7 mouse cellular contexts compared by ENCODE assay signal in the genomic region with DNA sequence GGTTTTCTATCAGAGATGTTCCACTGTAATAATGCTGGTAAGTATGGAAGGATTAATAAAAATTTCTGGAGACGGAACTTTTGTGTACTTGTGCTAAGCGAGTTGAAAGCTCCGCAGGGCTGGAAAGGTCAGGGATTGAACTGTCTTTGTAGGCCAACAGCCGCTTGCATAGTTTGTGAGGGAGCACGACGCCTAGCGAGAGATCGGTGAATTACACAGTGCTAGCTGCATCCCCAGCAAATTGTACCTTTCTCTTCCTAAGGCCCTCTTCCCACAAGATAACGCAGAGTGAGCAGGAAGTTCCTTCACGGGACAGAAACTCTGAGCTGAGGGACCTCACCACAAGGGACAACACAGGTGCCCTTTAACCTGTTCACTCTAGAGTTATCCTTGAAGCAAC. TPM values are rescaled to one million over a fixed set of nuclear protein-coding genes. Genes with fewer than 3 reads are reported as not detected.
DNase-seq lines count a peak whose midpoint lies in the region; ATAC-seq lines count a peak whose summit lies in the region.

No protein-coding gene starts in this region.

- peak; percentile 90 for DNase-seq in adrenal gland, postnatal 10 days
- peak; percentile 90 for DNase-seq in embryonic facial prominence, embryonic 11.5 days (ENCODE audit: low spot score)
- DNase-seq in heart, adult 11 months = peak; percentile 96
- DNase-seq in kidney, adult 18-20 months = peak; percentile 92
- DNase-seq in limb, embryonic 11.5 days (ENCODE audit: low spot score) = peak; percentile 92
- DNase-seq in midbrain, embryonic 14.5 days = peak; percentile 87
- peak; percentile 67 to 86 for DNase-seq in spleen, adult 18-20 months

- no peaks in the 10 kb centered on the region for H3K36me3 ChIP-seq in embryonic facial prominence, embryonic 11.5 days (replicated peaks; ENCODE audit: control insufficient read depth, insufficient read depth, low read depth, low read length)
- H3K36me3 ChIP-seq in limb, embryonic 11.5 days (ENCODE audit: control insufficient read depth, insufficient read depth, low read length) = peaks cover 2% of the 10 kb centered on the region; the same call in 1 of the 2 replicates
- peaks cover 17% of the 10 kb centered on the region for H3K36me3 ChIP-seq in midbrain, embryonic 14.5 days (ENCODE audit: control insufficient read depth, insufficient read depth, low read length)

- no peaks in the 10 kb centered on the region for H3K27me3 ChIP-seq in embryonic facial prominence, embryonic 11.5 days (ENCODE audit: control insufficient read depth, insufficient read depth, low read length)
- H3K27me3 ChIP-seq in limb, embryonic 11.5 days (ENCODE audit: control insufficient read depth, insufficient read depth, low read length) = no peaks in the 10 kb centered on the region
- no peaks in the 10 kb centered on the region for H3K27me3 ChIP-seq in midbrain, embryonic 14.5 days (ENCODE audit: control insufficient read depth, insufficient read depth, low read length)

- no peaks in the 10 kb centered on the region for H3K9me3 ChIP-seq in embryonic facial prominence, embryonic 11.5 days (replicated peaks; ENCODE audit: control insufficient read depth, low read length)
- H3K9me3 ChIP-seq in limb, embryonic 11.5 days (ENCODE audit: control insufficient read depth, low read length) = no peaks in the 10 kb centered on the region
- H3K9me3 ChIP-seq in midbrain, embryonic 14.5 days (ENCODE audit: control insufficient read depth, low read length) = no peaks in the 10 kb centered on the region

- ATAC-seq in embryonic facial prominence, embryonic 11.5 days (replicated peaks; ENCODE audit: insufficient number of reproducible peaks, low FRiP score, low TSS enrichment, low read depth) = no peak
- ATAC-seq in limb, embryonic 11.5 days (ENCODE audit: insufficient number of reproducible peaks, low FRiP score, low TSS enrichment, low read depth) = peak; percentile 21; the same call in 1 of the 2 replicates
- ATAC-seq in midbrain, embryonic 14.5 days (ENCODE audit: low FRiP score, low TSS enrichment) = peak; percentile 46

- H3K4me2 ChIP-seq in embryonic facial prominence, embryonic 11.5 days (ENCODE audit: low read depth, low read length) = peak overlapping the region; percentile 63
- peak overlapping the region; percentile 53 for H3K4me2 ChIP-seq in limb, embryonic 11.5 days (ENCODE audit: low read depth, severe bottlenecking)
- H3K4me2 ChIP-seq in midbrain, embryonic 14.5 days (ENCODE audit: low read length) = peak overlapping the region; percentile 68

- H3K9ac ChIP-seq in embryonic facial prominence, embryonic 11.5 days (replicated peaks; ENCODE audit: low read length) = no peak overlapping the region
- no peak overlapping the region for H3K9ac ChIP-seq in limb, embryonic 11.5 days (ENCODE audit: low read length)
- H3K9ac ChIP-seq in midbrain, embryonic 14.5 days (replicated peaks; ENCODE audit: low read length) = peak overlapping the region; percentile 70

- H3K27ac ChIP-seq in embryonic facial prominence, embryonic 11.5 days (replicated peaks; ENCODE audit: low read depth, low read length) = no peak overlapping the region
- no peak overlapping the region for H3K27ac ChIP-seq in limb, embryonic 11.5 days (replicated peaks; ENCODE audit: low read depth, low read length)
- no peak overlapping the region for H3K27ac ChIP-seq in midbrain, embryonic 14.5 days (replicated peaks; ENCODE audit: low read depth, low read length)

- WGBS in embryonic facial prominence, embryonic 11.5 days = 2% methylated on average over 10 of the region's 10 CpGs
- 1% methylated on average over 10 of the region's 10 CpGs for WGBS in limb, embryonic 11.5 days
- under 1% methylated on average over 10 of the region's 10 CpGs for WGBS in midbrain, embryonic 14.5 days

- H3K4me1 ChIP-seq in embryonic facial prominence, embryonic 11.5 days (ENCODE audit: control insufficient read depth, insufficient read depth, low read length) = no peaks in the 10 kb centered on the region
- no peaks in the 10 kb centered on the region for H3K4me1 ChIP-seq in limb, embryonic 11.5 days (ENCODE audit: control insufficient read depth, insufficient read depth, low read length)
- peaks cover 7% of the 10 kb centered on the region; the same call in 1 of the 2 replicates for H3K4me1 ChIP-seq in midbrain, embryonic 14.5 days (ENCODE audit: control insufficient read depth, insufficient read depth, low read length)

- H3K4me3 ChIP-seq in embryonic facial prominence, embryonic 11.5 days (ENCODE audit: low read depth, low read length) = peak overlapping the region; percentile 56
- peak overlapping the region; percentile 59 for H3K4me3 ChIP-seq in limb, embryonic 11.5 days (ENCODE audit: low read depth, low read length)
- H3K4me3 ChIP-seq in midbrain, embryonic 14.5 days (replicated peaks; ENCODE audit: low read depth, low read length) = peak overlapping the region; percentile 57

RNA-seq across cellular contexts. Expression of a gene that starts 0.9 kb away (rescaled TPM):
- 10 to 100 TPM; 15.8 to 18.1 TPM for total RNA-seq in adrenal gland, postnatal 10 days (2021)
- polyA plus RNA-seq in embryonic facial prominence, embryonic 11.5 days (2014; fragmentation: Nextera tagmentation; extraction: Ambion mirVana) = 36.1 and 37.5 TPM in 2 replicates
- polyA plus RNA-seq in limb, embryonic 11.5 days (2014; fragmentation: Nextera tagmentation; extraction: Ambion mirVana) = 29.2 and 31.5 TPM in 2 replicates
- 33.4 and 49.4 TPM in 2 replicates for polyA plus RNA-seq in midbrain, embryonic 14.5 days (2014; fragmentation: Nextera tagmentation; extraction: Ambion mirVana)

RNA-seq across cellular contexts. Expression of a gene that starts 0.9 kb away (rescaled TPM):
- 1 to 10 TPM; 1.3 to 1.9 TPM for total RNA-seq in adrenal gland, postnatal 10 days (2021)
- 1.6 and 2.5 TPM in 2 replicates for polyA plus RNA-seq in embryonic facial prominence, embryonic 11.5 days (2014; fragmentation: Nextera tagmentation; extraction: Ambion mirVana)
- polyA plus RNA-seq in limb, embryonic 11.5 days (2014; fragmentation: Nextera tagmentation; extraction: Ambion mirVana) = 2.2 and 3.0 TPM in 2 replicates
- polyA plus RNA-seq in midbrain, embryonic 14.5 days (2014; fragmentation: Nextera tagmentation; extraction: Ambion mirVana) = 2.5 and 3.0 TPM in 2 replicates

RNA-seq across cellular contexts. Expression of a gene that starts 31.5 kb away (rescaled TPM):
- total RNA-seq in adrenal gland, postnatal 10 days (2021) = 10 to 100 TPM; 10.1 to 15.3 TPM
- 30.8 and 32.3 TPM in 2 replicates for polyA plus RNA-seq in embryonic facial prominence, embryonic 11.5 days (2014; fragmentation: Nextera tagmentation; extraction: Ambion mirVana)
- polyA plus RNA-seq in limb, embryonic 11.5 days (2014; fragmentation: Nextera tagmentation; extraction: Ambion mirVana) = 31.6 and 35.7 TPM in 2 replicates
- 75.3 and 85.9 TPM in 2 replicates for polyA plus RNA-seq in midbrain, embryonic 14.5 days (2014; fragmentation: Nextera tagmentation; extraction: Ambion mirVana)
